Mouse (Mus musculus) embryonic facial prominence, embryonic 10.5 days (tissue): Measurements from ENCODE around the gene Ifna1. TPM values are rescaled to one million over a fixed set of nuclear protein-coding genes. Genes with fewer than 3 reads are reported as not detected.

Source experiments
- DNase-seq: peaks from one replicate; pipeline ENCODE4 v3.0.0-alpha.2; 2017; ENCODE audit warnings: low spot score
- H3K27ac ChIP-seq: fragments of 300-500 bp; sonication (generic); replicated peaks from 2 replicates; pipeline ENCODE4 v1.5.1; 2016; ENCODE audit warnings: mild to moderate bottlenecking
- H3K27me3 ChIP-seq: fragments of 300-500 bp; sonication (generic); replicated peaks from 2 replicates; pipeline ENCODE4 v1.6.1; 2016; ENCODE audit warnings: low read depth, mild to moderate bottlenecking; ENCODE audit not compliant: poor library complexity, severe bottlenecking
- H3K36me3 ChIP-seq: fragments of 300-500 bp; sonication (generic); replicated peaks from 2 replicates; pipeline ENCODE4 v1.6.1; 2016; ENCODE audit warnings: mild to moderate bottlenecking, moderate library complexity
- H3K4me1 ChIP-seq: fragments of 300-500 bp; sonication (generic); 2 replicates; pipeline ENCODE4 v1.6.1; 2016
- H3K4me3 ChIP-seq: fragments of 300-500 bp; sonication (generic); 2 replicates; pipeline ENCODE4 v1.5.1; 2016; ENCODE audit warnings: mild to moderate bottlenecking, moderate library complexity
- H3K9me3 ChIP-seq: fragments of 300-500 bp; sonication (generic); 2 replicates; pipeline ENCODE4 v1.6.1; 2016; ENCODE audit warnings: mild to moderate bottlenecking
- WGBS: fragments of 180-500 bp; shearing (Covaris S2); methylation state at CpG from one replicate; pipeline ENCODE4 v1.1.7; 2016; 5-methylcytosine and 5-hydroxymethylcytosine counted together
- polyA plus RNA-seq: library from polyadenylated mRNA; unstranded; fragments of >200 nt; fragmentation: Nextera tagmentation; extraction: Ambion mirVana; gene quantifications from 2 replicates; pipeline ENCODE4 v1.2.1, GENCODE M21; 2016

The Ifna1 gene
- polyA plus RNA-seq, 1 experiment from 2014 or later, result not detected

- Histone ChIP-seq H3K36me3 (no peaks in the 10 kb centered on the region), H3K27ac (no peak overlapping the region), H3K27me3 (no peaks in the 10 kb centered on the region), H3K4me3 (no peak overlapping the region), H3K9me3 (no peaks in the 10 kb centered on the region), H3K4me1 (peaks cover 4% of the 10 kb centered on the region; the same call in 1 of the 2 replicates)
- DNase-seq, result no peak
- 47% methylated on average over 10 of the region's 10 CpGs for WGBS
Observed at GRCm38 (mm10) chr4:88878246-88878645, 28.4 kb downstream of the Ifna1 start.

GRCm38 (mm10) chr4:88878772-88879171 lies 28.9 kb downstream of the Ifna1 start:
- DNase-seq, result no peak
- H3K27ac ChIP-seq, result no peak overlapping the region
- peaks cover 4% of the 10 kb centered on the region; the same call in 1 of the 2 replicates for H3K4me1 ChIP-seq
- no peaks in the 10 kb centered on the region for H3K36me3 ChIP-seq
- no peaks in the 10 kb centered on the region for H3K9me3 ChIP-seq
- H3K27me3 ChIP-seq, result no peaks in the 10 kb centered on the region
- H3K4me3 ChIP-seq, result no peak overlapping the region
- 79% methylated on average over 4 of the region's 4 CpGs for WGBS

GRCm38 (mm10) chr4:88880101-88880500 lies 30.2 kb downstream of the Ifna1 start, which contains the start of gene Ifne:
Ifne (minus strand) TSS chr4:88880201.
- no peaks in the 10 kb centered on the region for H3K27me3 ChIP-seq
- no peaks in the 10 kb centered on the region for H3K9me3 ChIP-seq
- 87% methylated on average over 8 of the region's 8 CpGs for WGBS
- DNase-seq, result no peak
- H3K4me3 ChIP-seq, result no peak within 1 kb of the TSS
- H3K4me1 ChIP-seq, result peaks cover 4% of the 10 kb centered on the region; the same call in 1 of the 2 replicates
- H3K27ac ChIP-seq, result no peak within 1 kb of the TSS
- H3K36me3 ChIP-seq, result no peaks in the 10 kb centered on the region

GRCm38 (mm10) chr4:88888236-88888635 lies 38.3 kb downstream of the Ifna1 start:
- DNase-seq, result no peak
- no peaks in the 10 kb centered on the region for H3K9me3 ChIP-seq
- no peak overlapping the region for H3K4me3 ChIP-seq
- no peak overlapping the region for H3K27ac ChIP-seq
- no peaks in the 10 kb centered on the region for H3K27me3 ChIP-seq
- H3K36me3 ChIP-seq, result no peaks in the 10 kb centered on the region
- H3K4me1 ChIP-seq, result no peaks in the 10 kb centered on the region

GRCm38 (mm10) chr4:88893201-88893754 lies 43.4 kb downstream of the Ifna1 start:
- Histone ChIP-seq H3K27ac (no peak overlapping the region), H3K36me3 (no peaks in the 10 kb centered on the region), H3K4me1 (no peaks in the 10 kb centered on the region), H3K27me3 (no peaks in the 10 kb centered on the region), H3K9me3 (no peaks in the 10 kb centered on the region), H3K4me3 (no peak overlapping the region)
- DNase-seq, result no peak

Other genes starting within 250 kb of the Ifna1 start
- not detected in 2 replicates for gene Ifna12, start 246.7 kb upstream of the Ifna1 start, polyA plus RNA-seq
- gene C87499, start 215.7 kb upstream of the Ifna1 start, polyA plus RNA-seq, result not detected in 2 replicates
- not detected in 2 replicates for gene Ifna13, start 205.6 kb upstream of the Ifna1 start, polyA plus RNA-seq
- gene Ifna16, start 173.2 kb upstream of the Ifna1 start, polyA plus RNA-seq, result not detected in 2 replicates
- not detected in 2 replicates for gene Ifna2, start 166.2 kb upstream of the Ifna1 start, polyA plus RNA-seq
- not detected in 2 replicates for gene Ifnab, start 158.7 kb upstream of the Ifna1 start, polyA plus RNA-seq
- gene Gm26566, start 128.3 kb upstream of the Ifna1 start, polyA plus RNA-seq, result 0.80 and 0.90 TPM in 2 replicates
- gene Klhl9, start 127.6 kb upstream of the Ifna1 start, polyA plus RNA-seq, result 100 and 110 TPM in 2 replicates
- not detected in 2 replicates for gene Gm13271, start 95.2 kb upstream of the Ifna1 start, polyA plus RNA-seq
- 0.14 and 0.20 TPM in 2 replicates for gene Gm13283, start 90.0 kb upstream of the Ifna1 start, polyA plus RNA-seq
- gene Gm13290, start 76.3 kb upstream of the Ifna1 start, polyA plus RNA-seq, result not detected in 2 replicates
- not detected in 2 replicates for gene Gm13289, start 73.2 kb upstream of the Ifna1 start, polyA plus RNA-seq
- gene Gm13272, start 70.2 kb upstream of the Ifna1 start, polyA plus RNA-seq, result not detected in 2 replicates
- 0.14 TPM in 1 of 2 replicates, not detected in the other for gene Ifnz, start 68.0 kb upstream of the Ifna1 start, polyA plus RNA-seq
- gene Gm13276, start 64.4 kb upstream of the Ifna1 start, polyA plus RNA-seq, result not detected in 2 replicates
- gene Gm13277, start 61.5 kb upstream of the Ifna1 start, polyA plus RNA-seq, result not detected in 2 replicates
- not detected in 2 replicates for gene Gm13278, start 58.5 kb upstream of the Ifna1 start, polyA plus RNA-seq
- gene Gm13275, start 55.6 kb upstream of the Ifna1 start, polyA plus RNA-seq, result not detected in 2 replicates
- gene Gm13279, start 52.7 kb upstream of the Ifna1 start, polyA plus RNA-seq, result not detected in 2 replicates
- gene Gm13285, start 50.4 kb upstream of the Ifna1 start, polyA plus RNA-seq, result 0.28 and 0.35 TPM in 2 replicates
- gene Gm13287, start 46.8 kb upstream of the Ifna1 start, polyA plus RNA-seq, result not detected in 2 replicates
- gene Gm13288, start 44.6 kb upstream of the Ifna1 start, polyA plus RNA-seq, result not detected in 2 replicates
- not detected in 2 replicates for gene Ifna7, start 33.9 kb upstream of the Ifna1 start, polyA plus RNA-seq
- gene Ifna11, start 30.1 kb upstream of the Ifna1 start, polyA plus RNA-seq, result not detected in 2 replicates
- not detected in 2 replicates for gene Ifna6, start 22.7 kb upstream of the Ifna1 start, polyA plus RNA-seq
- not detected in 2 replicates for gene Ifna5, start 14.6 kb upstream of the Ifna1 start, polyA plus RNA-seq
- not detected in 2 replicates for gene Ifna4, start 8.2 kb upstream of the Ifna1 start, polyA plus RNA-seq
- gene Ifne, start 30.1 kb downstream of the Ifna1 start, polyA plus RNA-seq, result not detected in 2 replicates